Mouse (Mus musculus) MEL (cell line): ENCODE results near the gene Gm17490.

Source experiments
- CHD1 ChIP-seq: IDR thresholded peaks from 2 replicates; pipeline ENCODE4 v1.6.1; 2012; ENCODE audit warnings: low read depth, mild to moderate bottlenecking, inconsistent platforms, low read length, improper control_type of control experiment
- CTCF ChIP-seq, 3 experiments: IDR thresholded peaks in 2 of 3; conservative IDR thresholded peaks in 1 of 3; 2 replicates each; pipeline ENCODE4 v1.5.1; 2011 to 2012; ENCODE audit warnings: low read length in 3 of 3, low read depth in 2 of 3, mild to moderate bottlenecking in 2 of 3, improper control_type of control experiment in 1 of 3, inconsistent platforms in 1 of 3, mixed read lengths in 1 of 3, moderate library complexity in 1 of 3; ENCODE audit not compliant: control insufficient read depth in 1 of 3, insufficient read depth in 1 of 3, poor library complexity in 1 of 3, severe bottlenecking in 1 of 3
- ELF1 ChIP-seq: IDR thresholded peaks from 2 replicates; pipeline ENCODE4 v1.6.1; 2014; ENCODE audit warnings: low read depth, mild to moderate bottlenecking, inconsistent platforms, low read length, improper control_type of control experiment, moderate library complexity
- POLR2AphosphoS5 ChIP-seq: IDR thresholded peaks from 2 replicates; pipeline ENCODE4 v1.6.1; 2012; ENCODE audit warnings: low read depth, borderline replicate concordance, mild to moderate bottlenecking, inconsistent platforms, low read length, moderate library complexity, mixed read lengths

GRCm38 (mm10) chr2:11604053-11604452 lies 22.0 kb downstream of the Gm17490 start, which contains the start of gene Rbm17:
- TF ChIP-seq POLR2AphosphoS5 (no peak), CTCF (IDR thresholded peaks at IDR 0.05 in 2 of 3, conservative IDR thresholded peaks at IDR 0.05 in 1 of 3; ENCODE audit: control insufficient read depth in 1 of 3, insufficient read depth in 1 of 3, low read depth in 2 of 3, low read length in 3 of 3, poor library complexity in 1 of 3, severe bottlenecking in 1 of 3) (no peak), CHD1 (no peak), ELF1 (no peak)
